Mouse (Mus musculus) G1E-ER4 (cell line): Measurements from ENCODE around the gene Babam2. TPM values are rescaled to one million over a fixed set of nuclear protein-coding genes. Genes with fewer than 3 reads are reported as not detected.
A peak's percentile ranks its signal among the peaks of the same experiment; 100 is the strongest.

ENCODE experiments used
- GATA1 ChIP-seq: IDR thresholded peaks from one replicate; pipeline ENCODE4 v1.8.0; 2012; ENCODE audit warnings: low read length, inconsistent platforms
- polyA plus RNA-seq: library from polyadenylated mRNA; stranded (reverse); fragments of >175 nt; gene quantifications from 2 replicates; pipeline ENCODE4 v1.2.3, GENCODE M21; 2012

Gene Babam2
- polyA plus RNA-seq, 1 experiment = 43.6 TPM

GRCm38 (mm10) chr5:31956336-31956735 is 258.9 kb downstream of the Babam2 start:
- TF ChIP-seq GATA1 = no peak

GRCm38 (mm10) chr5:31959886-31960285 is 262.4 kb downstream of the Babam2 start:
- TF ChIP-seq GATA1 = no peak

- TF ChIP-seq GATA1 = peak; percentile 40
These were observed 263.9 kb downstream of the Babam2 start for GRCm38 (mm10) chr5:31961423-31961822.

GRCm38 (mm10) chr5:31962346-31962745 is 264.9 kb downstream of the Babam2 start:
- no peak for TF ChIP-seq GATA1

- no peak for TF ChIP-seq GATA1
These were observed 265.9 kb downstream of the Babam2 start for GRCm38 (mm10) chr5:31963352-31963751.

GRCm38 (mm10) chr5:31963851-31964250 is 266.4 kb downstream of the Babam2 start:
- no peak for TF ChIP-seq GATA1

GRCm38 (mm10) chr5:31966741-31967140 is 269.3 kb downstream of the Babam2 start:
- TF ChIP-seq GATA1 = no peak

GRCm38 (mm10) chr5:31967526-31967925 is 270.0 kb downstream of the Babam2 start:
- no peak for TF ChIP-seq GATA1

GRCm38 (mm10) chr5:31968046-31968506 is 270.6 kb downstream of the Babam2 start:
- TF ChIP-seq GATA1 = no peak

- no peak for TF ChIP-seq GATA1
These were observed 277.2 kb downstream of the Babam2 start for GRCm38 (mm10) chr5:31974614-31975168.

GRCm38 (mm10) chr5:31982061-31982460 is 284.6 kb downstream of the Babam2 start:
- no peak for TF ChIP-seq GATA1

- TF ChIP-seq GATA1 = no peak
These were observed 285.7 kb downstream of the Babam2 start for GRCm38 (mm10) chr5:31983161-31983560.

GRCm38 (mm10) chr5:31983817-31984368 is 286.4 kb downstream of the Babam2 start:
- TF ChIP-seq GATA1 = no peak

GRCm38 (mm10) chr5:31984369-31984961 is 287.0 kb downstream of the Babam2 start:
- no peak for TF ChIP-seq GATA1

GRCm38 (mm10) chr5:31985021-31985420 is 287.5 kb downstream of the Babam2 start:
- no peak for TF ChIP-seq GATA1

- no peak for TF ChIP-seq GATA1
These were observed 290.2 kb downstream of the Babam2 start for GRCm38 (mm10) chr5:31987541-31988307.

GRCm38 (mm10) chr5:31997189-31997954 is 299.9 kb downstream of the Babam2 start:
- no peak for TF ChIP-seq GATA1
